Mouse (Mus musculus) B cell, adult (primary cell): ENCODE measurements around the gene Arrb1. TPM values are rescaled to one million over a fixed set of nuclear protein-coding genes. Genes with fewer than 3 reads are reported as not detected.

Source experiments
- total RNA-seq: library from RNA; stranded (reverse); gene quantifications from 4 replicates; pipeline ENCODE4 v1.2.4, GENCODE M21; 2023; ENCODE audit not compliant: inconsistent age

Arrb1 gene
- total RNA-seq, result 48.5 to 63.1 TPM (median 54.8 TPM) in 4 replicates

DNA sequence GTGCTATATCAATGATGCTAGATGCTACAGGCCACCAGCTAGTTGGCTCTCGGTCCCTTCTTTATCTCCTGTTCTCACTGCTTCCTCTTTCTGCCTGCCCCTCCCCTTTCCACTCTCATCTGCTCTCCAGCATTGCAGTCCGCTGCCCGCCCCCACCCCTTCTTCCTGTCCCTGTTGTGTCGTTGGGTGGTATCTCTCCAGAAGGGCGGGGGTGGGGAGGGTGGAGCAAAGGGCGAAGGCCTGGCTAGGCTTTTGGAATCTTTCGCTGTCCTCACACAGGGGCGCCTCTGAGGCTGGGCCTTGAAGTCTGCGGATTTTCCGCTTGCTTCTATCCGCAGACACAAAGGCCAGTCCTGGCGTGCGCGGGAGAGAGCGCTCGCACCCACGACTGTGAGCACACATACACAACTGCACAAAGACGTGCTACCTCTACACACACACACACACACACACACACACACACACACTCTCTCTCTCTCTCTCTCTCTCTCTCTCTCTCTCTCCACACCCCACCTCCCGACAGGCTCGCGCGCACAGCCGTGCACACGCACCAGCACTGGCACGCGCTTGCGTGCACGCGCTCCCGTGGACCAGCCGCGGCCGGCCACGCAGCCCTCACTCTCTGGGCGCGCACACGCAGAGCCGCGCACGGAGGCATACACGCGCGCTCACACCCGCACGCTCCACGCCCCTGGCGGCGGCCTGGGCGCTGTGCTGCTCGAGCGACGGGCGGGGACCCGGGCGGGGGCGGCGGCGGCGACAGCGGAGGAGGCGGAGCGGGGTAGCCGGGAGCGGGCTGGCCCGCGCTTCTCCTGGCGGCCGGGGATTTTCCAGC is at the start of gene Arrb1:
Gene Arrb1, plus strand, starts transcription at position 566 of the 835 bp plus-strand sequence.

DNA sequence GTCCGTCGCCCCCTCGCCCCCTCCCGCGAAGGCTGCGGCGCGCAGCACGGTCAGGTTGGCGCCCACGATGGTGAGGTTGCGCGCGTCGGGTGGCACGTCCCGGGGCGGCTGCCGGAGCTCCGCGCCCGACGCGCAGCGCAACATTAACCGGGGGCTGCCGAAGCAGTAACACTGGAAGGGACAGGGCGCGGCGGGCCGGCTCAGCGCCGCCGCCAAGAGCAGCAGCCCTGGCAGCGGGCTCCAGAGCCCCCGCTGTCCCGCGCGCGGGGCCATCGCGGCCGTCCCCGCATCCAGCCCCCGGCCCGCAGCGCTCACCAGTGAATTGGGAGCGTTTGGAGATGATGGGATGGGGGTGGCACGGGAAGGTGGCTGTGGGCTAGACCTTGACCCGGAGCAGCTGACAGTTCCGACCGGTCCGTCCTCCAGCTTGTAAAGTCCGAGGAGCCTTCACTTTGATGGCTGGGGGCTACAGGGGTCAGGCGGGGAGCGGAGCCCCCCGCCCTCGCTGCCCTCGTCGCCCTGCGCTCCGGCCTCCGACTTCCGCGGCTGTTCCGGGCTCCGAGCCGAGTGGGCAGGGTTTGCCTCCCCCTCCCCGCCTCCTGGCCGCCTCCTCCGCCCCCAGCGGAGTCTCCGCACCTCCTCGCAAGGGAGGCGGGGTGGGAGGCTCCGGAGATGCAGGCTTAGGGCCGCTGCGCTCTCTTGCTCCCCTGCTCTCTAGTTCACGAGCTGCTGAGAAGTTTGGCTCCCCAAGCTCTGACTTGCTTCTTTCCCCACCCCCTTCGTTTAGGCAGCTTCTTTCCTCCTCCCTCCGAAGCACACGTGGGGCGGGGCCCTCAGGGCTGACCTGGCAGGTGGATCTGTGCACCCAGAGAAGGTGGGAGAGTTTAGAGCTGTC is 91.4 kb downstream of the Arrb1 start, which contains the start of gene Tpbgl:
Gene Tpbgl, minus strand, starts transcription at position 728 of the 895 bp plus-strand sequence.

Other genes with a start within 250 kb of the Arrb1 start
- 0.26 to 0.42 TPM (median 0.39 TPM) in 3 of 4 replicates, not detected in the other for gene Serpinh1, start 182.2 kb upstream of the Arrb1 start, total RNA-seq
- 2.1 to 3.0 TPM (median 2.8 TPM) in 4 replicates for gene Gdpd5, start 154.1 kb upstream of the Arrb1 start, total RNA-seq
- 0.66 to 0.67 TPM in 2 of 4 replicates, not detected in the others for gene Klhl35, start 69.5 kb upstream of the Arrb1 start, total RNA-seq
- gene Rps3, start 51.7 kb upstream of the Arrb1 start, total RNA-seq, result 1,171 to 1,219 TPM (median 1,199 TPM) in 4 replicates
- gene Tpbgl, start 91.6 kb downstream of the Arrb1 start, total RNA-seq, result 0.15 to 0.33 TPM (median 0.22 TPM) in 4 replicates
- gene Slco2b1, start 175.9 kb downstream of the Arrb1 start, total RNA-seq, result 0.36 to 1.2 TPM (median 0.83 TPM) in 4 replicates
- not detected in 4 replicates for gene Olfr520, start 194.8 kb downstream of the Arrb1 start, total RNA-seq
- not detected in 4 replicates for gene Olfr521, start 228.0 kb downstream of the Arrb1 start, total RNA-seq